In the genomic region with DNA sequence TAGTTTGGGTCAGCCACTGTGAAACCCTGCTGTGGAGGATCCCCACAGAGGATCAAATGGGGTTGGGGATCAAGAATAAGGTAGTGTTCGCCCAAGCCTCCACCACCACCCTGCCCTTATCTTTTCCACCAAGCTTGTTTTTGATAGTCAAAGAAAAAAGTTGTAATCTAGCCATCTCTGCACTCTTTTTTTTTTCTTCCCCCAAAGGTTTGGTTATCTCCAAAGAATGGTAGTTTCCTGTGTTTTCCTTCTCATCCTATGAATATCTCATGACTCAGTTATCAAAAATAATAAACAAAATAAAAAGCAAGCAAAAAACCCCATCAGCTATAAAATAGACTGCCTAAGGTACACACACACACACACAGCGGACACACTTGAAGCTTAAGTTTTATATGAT, we compare ENCODE assay signal across 21 mouse cellular contexts.
"Had no signal": no experiment of that assay in that cellular context is flagged by ENCODE, and none has a peak within 500 bp of the region (broad histone marks: within the 10 kb centered on the region; RNA-seq: fewer than 3 reads in every experiment).

No protein-coding gene starts in this region.

- H3K27ac ChIP-seq: limb, embryonic 12.5 days; limb, embryonic 15.5 days; liver, embryonic 14.5 days; macrophage; midbrain, embryonic 13.5 days; neural tube, embryonic 12.5 days; stomach, postnatal 0 days had no signal

- DNase-seq: kidney, adult 9 months; kidney, postnatal 14 days; kidney, postnatal 4 days; left cerebral cortex, postnatal 4 days; liver, postnatal 0 days; lung, embryonic 14.5 days; right cerebral cortex, adult 18-20 months; right cerebral cortex, postnatal 14 days; right cerebral cortex, postnatal 4 days; thymus, adult 2 months; thymus, postnatal 14 days; thymus, postnatal 4 days had no signal

- ATAC-seq: liver, postnatal 0 days; lung, postnatal 0 days; midbrain, embryonic 13.5 days had no signal

- H3K9me3 ChIP-seq: limb, embryonic 12.5 days; limb, embryonic 15.5 days; midbrain, embryonic 13.5 days; neural tube, embryonic 12.5 days had no signal

- H3K9ac ChIP-seq: limb, embryonic 12.5 days; limb, embryonic 15.5 days; liver, embryonic 14.5 days; liver, postnatal 0 days; lung, embryonic 14.5 days; midbrain, embryonic 13.5 days; neural tube, embryonic 12.5 days had no signal

- H3K27me3 ChIP-seq: limb, embryonic 12.5 days; limb, embryonic 15.5 days; midbrain, embryonic 13.5 days; neural tube, embryonic 12.5 days had no signal

- H3K4me3 ChIP-seq: limb, embryonic 12.5 days; limb, embryonic 15.5 days; midbrain, embryonic 13.5 days; neural tube, embryonic 12.5 days had no signal

- H3K36me3 ChIP-seq: limb, embryonic 12.5 days; limb, embryonic 15.5 days; midbrain, embryonic 13.5 days; neural tube, embryonic 12.5 days had no signal

- H3K4me2 ChIP-seq: limb, embryonic 12.5 days; limb, embryonic 15.5 days; liver, embryonic 11.5 days; lung, embryonic 14.5 days; midbrain, embryonic 13.5 days; neural tube, embryonic 12.5 days had no signal
